Mouse (Mus musculus): Measurements from ENCODE around the gene Rbm3. TPM values are rescaled to one million over a fixed set of nuclear protein-coding genes. Genes with fewer than 3 reads are reported as not detected.

The Rbm3 gene
- polyA plus RNA-seq, 1 experiment from 2014 or later = 217 TPM

GRCm38 (mm10) chrX:8175169-8175503 lies 29.5 kb upstream of the Rbm3 start:
- H3K4me3 ChIP-seq (ENCODE audit: low read depth, low read length) = peak overlapping the region; percentile 76
- 17% methylated on average over 4 of the region's 4 CpGs for WGBS (ENCODE audit: insufficient replicate concordance)
- H3K27me3 ChIP-seq (ENCODE audit: control insufficient read depth, insufficient read depth, low read depth, low read length) = no peaks in the 10 kb centered on the region
- H3K4me1 ChIP-seq (ENCODE audit: control insufficient read depth, low read depth, low read length) = peaks cover 3% of the 10 kb centered on the region
- H3K9ac ChIP-seq (ENCODE audit: low read depth, low read length) = peak overlapping the region; percentile 74
- peak overlapping the region; percentile 92 for H3K27ac ChIP-seq (ENCODE audit: low read length)
- no peaks in the 10 kb centered on the region for H3K36me3 ChIP-seq (ENCODE audit: control insufficient read depth, insufficient read depth)
- peak overlapping the region; percentile 72 for H3K4me2 ChIP-seq (ENCODE audit: low read depth, low read length)
- no peaks in the 10 kb centered on the region for H3K9me3 ChIP-seq (replicated peaks; ENCODE audit: control insufficient read depth, low read length)
- no peak for ATAC-seq (ENCODE audit: low read depth)

GRCm38 (mm10) chrX:8167716-8168647 lies 22.3 kb upstream of the Rbm3 start:
- no peaks in the 10 kb centered on the region for H3K9me3 ChIP-seq (replicated peaks; ENCODE audit: control insufficient read depth, low read length)
- WGBS (ENCODE audit: insufficient replicate concordance) = 69% methylated on average over 10 of the region's 10 CpGs
- no peak overlapping the region for H3K4me3 ChIP-seq (ENCODE audit: low read depth, low read length)
- H3K9ac ChIP-seq (ENCODE audit: low read depth, low read length) = no peak overlapping the region
- no peaks in the 10 kb centered on the region for H3K4me1 ChIP-seq (ENCODE audit: control insufficient read depth, low read depth, low read length)
- no peak overlapping the region for H3K27ac ChIP-seq (ENCODE audit: low read length)
- H3K4me2 ChIP-seq (ENCODE audit: low read depth, low read length) = no peak overlapping the region
- H3K27me3 ChIP-seq (ENCODE audit: control insufficient read depth, insufficient read depth, low read depth, low read length) = no peaks in the 10 kb centered on the region
- no peaks in the 10 kb centered on the region for H3K36me3 ChIP-seq (ENCODE audit: control insufficient read depth, insufficient read depth)
- ATAC-seq (ENCODE audit: low read depth) = no peak

DNA sequence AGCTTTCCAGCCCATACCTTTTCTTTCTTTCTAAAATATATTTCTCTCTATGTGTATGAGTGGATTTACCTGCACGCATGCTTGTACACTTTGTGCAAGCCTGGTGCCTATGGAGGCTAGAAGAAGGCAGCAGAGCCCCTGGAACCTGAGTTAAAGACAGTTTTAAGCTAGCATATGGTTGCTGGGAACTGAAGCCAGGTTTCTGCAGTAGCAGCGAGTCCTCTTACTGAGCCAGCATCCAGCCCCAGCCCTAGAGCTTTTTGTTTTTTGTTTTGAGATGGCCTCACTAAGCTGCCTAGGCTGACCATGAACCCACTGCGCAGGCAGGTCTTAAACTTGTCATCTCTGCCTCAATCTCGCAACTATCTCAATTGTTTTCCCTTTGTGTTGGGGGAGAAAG lies 18.8 kb upstream of the Rbm3 start:
- no peak overlapping the region for H3K4me3 ChIP-seq (ENCODE audit: low read depth, low read length)
- H3K27me3 ChIP-seq (ENCODE audit: control insufficient read depth, insufficient read depth, low read depth, low read length) = no peaks in the 10 kb centered on the region
- no peaks in the 10 kb centered on the region for H3K4me1 ChIP-seq (ENCODE audit: control insufficient read depth, low read depth, low read length)
- 74% methylated on average over 4 of the region's 4 CpGs for WGBS (ENCODE audit: insufficient replicate concordance)
- H3K36me3 ChIP-seq (ENCODE audit: control insufficient read depth, insufficient read depth) = no peaks in the 10 kb centered on the region
- no peak overlapping the region for H3K4me2 ChIP-seq (ENCODE audit: low read depth, low read length)
- H3K27ac ChIP-seq (ENCODE audit: low read length) = no peak overlapping the region
- H3K9me3 ChIP-seq (replicated peaks; ENCODE audit: control insufficient read depth, low read length) = no peaks in the 10 kb centered on the region
- ATAC-seq (ENCODE audit: low read depth) = no peak
- H3K9ac ChIP-seq (ENCODE audit: low read depth, low read length) = no peak overlapping the region

GRCm38 (mm10) chrX:8163076-8163475 lies 17.4 kb upstream of the Rbm3 start:
- Histone ChIP-seq H3K9me3 (replicated peaks; ENCODE audit: control insufficient read depth, low read length) (no peaks in the 10 kb centered on the region), H3K4me3 (ENCODE audit: low read depth, low read length) (no peak overlapping the region), H3K4me2 (ENCODE audit: low read depth, low read length) (no peak overlapping the region), H3K4me1 (ENCODE audit: control insufficient read depth, low read depth, low read length) (no peaks in the 10 kb centered on the region), H3K27me3 (ENCODE audit: control insufficient read depth, insufficient read depth, low read depth, low read length) (no peaks in the 10 kb centered on the region), H3K9ac (ENCODE audit: low read depth, low read length) (no peak overlapping the region), H3K36me3 (ENCODE audit: control insufficient read depth, insufficient read depth) (no peaks in the 10 kb centered on the region), H3K27ac (ENCODE audit: low read length) (no peak overlapping the region)
- WGBS (ENCODE audit: insufficient replicate concordance) = 51% methylated on average over 5 of the region's 5 CpGs
- ATAC-seq (ENCODE audit: low read depth) = no peak

DNA sequence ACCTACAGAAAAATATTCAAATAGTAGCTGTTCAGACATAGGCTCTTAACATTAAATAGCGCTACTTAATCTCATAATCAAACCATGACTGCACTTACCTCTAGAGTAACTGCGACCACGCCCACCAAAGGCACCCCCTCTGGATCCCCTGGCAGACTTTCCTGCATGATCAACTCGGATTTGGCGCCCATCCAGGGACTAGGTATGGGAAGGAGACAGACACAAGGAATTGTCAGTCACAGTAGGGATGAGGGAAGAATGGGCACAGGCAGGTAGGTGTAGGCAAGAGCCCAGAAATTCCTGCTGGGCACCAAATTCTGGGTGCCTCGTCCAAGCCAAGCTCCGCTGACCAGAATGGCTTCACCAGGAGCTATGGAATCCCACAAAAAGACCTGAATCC lies 1.9 kb downstream of the Rbm3 start:
- peaks cover 36% of the 10 kb centered on the region for H3K36me3 ChIP-seq (ENCODE audit: control insufficient read depth, insufficient read depth)
- H3K4me3 ChIP-seq (ENCODE audit: low read depth, low read length) = peak overlapping the region; percentile 83
- 51% methylated on average over 7 of the region's 7 CpGs for WGBS (ENCODE audit: insufficient replicate concordance)

GRCm38 (mm10) chrX:8142948-8143347 lies 2.7 kb downstream of the Rbm3 start:
- Histone ChIP-seq H3K4me2 (ENCODE audit: low read depth, low read length) (peak overlapping the region; percentile 77), H3K36me3 (ENCODE audit: control insufficient read depth, insufficient read depth) (peaks cover 36% of the 10 kb centered on the region)
- WGBS (ENCODE audit: insufficient replicate concordance) = 52% methylated on average over 7 of the region's 7 CpGs

More for the DNA sequence above, 1.9 kb downstream of the Rbm3 start:
- Histone ChIP-seq H3K4me2 (ENCODE audit: low read depth, low read length) (peak overlapping the region; percentile 77), H3K27me3 (ENCODE audit: control insufficient read depth, insufficient read depth, low read depth, low read length) (no peaks in the 10 kb centered on the region), H3K27ac (ENCODE audit: low read length) (no peak overlapping the region; the same call in 1 of the 2 replicates), H3K4me1 (ENCODE audit: control insufficient read depth, low read depth, low read length) (peaks cover 9% of the 10 kb centered on the region), H3K9ac (ENCODE audit: low read depth, low read length) (peak overlapping the region; percentile 72), H3K9me3 (replicated peaks; ENCODE audit: control insufficient read depth, low read length) (no peaks in the 10 kb centered on the region)
- ATAC-seq (ENCODE audit: low read depth) = no peak

DNA sequence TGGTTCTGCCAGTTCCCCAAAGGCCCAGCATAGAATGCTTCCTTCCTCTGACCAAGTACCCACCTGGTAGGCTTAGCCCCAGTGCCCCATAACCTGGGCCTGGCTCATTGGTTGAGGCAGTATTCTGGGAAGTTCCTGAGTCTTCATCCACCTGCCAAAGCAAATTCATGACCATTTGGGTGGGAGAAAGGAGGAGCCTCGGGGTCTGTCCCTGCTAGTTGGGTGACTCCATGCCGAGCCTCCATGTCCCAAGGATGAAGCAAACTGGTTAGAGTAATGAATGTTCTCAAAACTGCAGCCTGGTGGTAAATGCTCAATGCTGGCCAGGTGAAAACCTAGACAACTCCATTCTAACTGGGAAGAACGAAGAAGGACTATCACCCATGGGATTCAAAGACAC lies 4.6 kb downstream of the Rbm3 start:
- Histone ChIP-seq H3K27ac (ENCODE audit: low read length) (no peak overlapping the region), H3K4me2 (ENCODE audit: low read depth, low read length) (no peak overlapping the region), H3K4me1 (ENCODE audit: control insufficient read depth, low read depth, low read length) (peaks cover 6% of the 10 kb centered on the region), H3K36me3 (ENCODE audit: control insufficient read depth, insufficient read depth) (peaks cover 36% of the 10 kb centered on the region), H3K9ac (ENCODE audit: low read depth, low read length) (no peak overlapping the region), H3K27me3 (ENCODE audit: control insufficient read depth, insufficient read depth, low read depth, low read length) (no peaks in the 10 kb centered on the region), H3K4me3 (ENCODE audit: low read depth, low read length) (no peak overlapping the region), H3K9me3 (replicated peaks; ENCODE audit: control insufficient read depth, low read length) (no peaks in the 10 kb centered on the region)
- ATAC-seq (ENCODE audit: low read depth) = no peak
- 55% methylated on average over 3 of the region's 3 CpGs for WGBS (ENCODE audit: insufficient replicate concordance)

More at GRCm38 (mm10) chrX:8142948-8143347, 2.7 kb downstream of the Rbm3 start:
- H3K9me3 ChIP-seq (replicated peaks; ENCODE audit: control insufficient read depth, low read length) = no peaks in the 10 kb centered on the region
- no peaks in the 10 kb centered on the region for H3K27me3 ChIP-seq (ENCODE audit: control insufficient read depth, insufficient read depth, low read depth, low read length)
- no peak for ATAC-seq (ENCODE audit: low read depth)
- H3K4me1 ChIP-seq (ENCODE audit: control insufficient read depth, low read depth, low read length) = peaks cover 9% of the 10 kb centered on the region
- H3K4me3 ChIP-seq (ENCODE audit: low read depth, low read length) = 0 out of 2 replicates have a peak overlapping the region, but pooled peaks have one; percentile 21
- H3K27ac ChIP-seq (ENCODE audit: low read length) = no peak overlapping the region
- H3K9ac ChIP-seq (ENCODE audit: low read depth, low read length) = no peak overlapping the region

- Histone ChIP-seq H3K9me3 (replicated peaks; ENCODE audit: control insufficient read depth, low read length) (no peaks in the 10 kb centered on the region), H3K27me3 (ENCODE audit: control insufficient read depth, insufficient read depth, low read depth, low read length) (no peaks in the 10 kb centered on the region), H3K9ac (ENCODE audit: low read depth, low read length) (no peak overlapping the region), H3K4me2 (ENCODE audit: low read depth, low read length) (no peak overlapping the region), H3K27ac (ENCODE audit: low read length) (no peak overlapping the region), H3K36me3 (ENCODE audit: control insufficient read depth, insufficient read depth) (peaks cover 36% of the 10 kb centered on the region), H3K4me1 (ENCODE audit: control insufficient read depth, low read depth, low read length) (peaks cover 6% of the 10 kb centered on the region), H3K4me3 (ENCODE audit: low read depth, low read length) (no peak overlapping the region)
- ATAC-seq (ENCODE audit: low read depth) = no peak
- 88% methylated on average over 2 of the region's 2 CpGs for WGBS (ENCODE audit: insufficient replicate concordance)
These were observed 5.2 kb downstream of the Rbm3 start for GRCm38 (mm10) chrX:8140446-8140845.

GRCm38 (mm10) chrX:8139480-8139879 lies 6.2 kb downstream of the Rbm3 start:
- no peak overlapping the region for H3K4me3 ChIP-seq (ENCODE audit: low read depth, low read length)
- 48% methylated on average over 1 of the region's 1 CpGs for WGBS (ENCODE audit: insufficient replicate concordance)
- H3K4me2 ChIP-seq (ENCODE audit: low read depth, low read length) = no peak overlapping the region
- peaks cover 6% of the 10 kb centered on the region for H3K4me1 ChIP-seq (ENCODE audit: control insufficient read depth, low read depth, low read length)
- H3K9ac ChIP-seq (ENCODE audit: low read depth, low read length) = no peak overlapping the region
- H3K27ac ChIP-seq (ENCODE audit: low read length) = no peak overlapping the region
- ATAC-seq (ENCODE audit: low read depth) = no peak
- no peaks in the 10 kb centered on the region for H3K27me3 ChIP-seq (ENCODE audit: control insufficient read depth, insufficient read depth, low read depth, low read length)
- H3K36me3 ChIP-seq (ENCODE audit: control insufficient read depth, insufficient read depth) = peaks cover 35% of the 10 kb centered on the region
- no peaks in the 10 kb centered on the region for H3K9me3 ChIP-seq (replicated peaks; ENCODE audit: control insufficient read depth, low read length)
